Mouse (Mus musculus) MN1 (cell line): ENCODE data around the gene Ell2.

Experiments used
- DNase-seq: peaks from one replicate; pipeline ENCODE4 v3.0.0-alpha.2; 2016; ENCODE audit warnings: low spot score

Gene Ell2

GRCm38 (mm10) chr13:75766967-75767366 lies 60.4 kb downstream of the Ell2 start:
- DNase-seq = no peak

GRCm38 (mm10) chr13:75770744-75771143 lies 64.2 kb downstream of the Ell2 start:
- no peak for DNase-seq

- DNase-seq = no peak
Observed at GRCm38 (mm10) chr13:75771404-75771803, 64.8 kb downstream of the Ell2 start.

GRCm38 (mm10) chr13:75771984-75772730 lies 65.6 kb downstream of the Ell2 start:
- no peak for DNase-seq

- no peak for DNase-seq
Observed at GRCm38 (mm10) chr13:75775961-75776360, 69.4 kb downstream of the Ell2 start.

- no peak for DNase-seq
Observed at GRCm38 (mm10) chr13:75776692-75777091, 70.1 kb downstream of the Ell2 start.

- no peak for DNase-seq
Observed at GRCm38 (mm10) chr13:75778156-75778555, 71.6 kb downstream of the Ell2 start.

- DNase-seq = no peak
Observed at GRCm38 (mm10) chr13:75779169-75779568, 72.6 kb downstream of the Ell2 start.

GRCm38 (mm10) chr13:75780096-75780495 lies 73.5 kb downstream of the Ell2 start:
- DNase-seq = no peak

- no peak for DNase-seq
Observed at GRCm38 (mm10) chr13:75785726-75786125, 79.2 kb downstream of the Ell2 start.

GRCm38 (mm10) chr13:75786264-75786663 lies 79.7 kb downstream of the Ell2 start:
- DNase-seq = no peak

- DNase-seq = no peak
Observed at GRCm38 (mm10) chr13:75787364-75787763, 80.8 kb downstream of the Ell2 start.

- DNase-seq = no peak
Observed at GRCm38 (mm10) chr13:75788178-75788577, 81.6 kb downstream of the Ell2 start.

- no peak for DNase-seq
Observed at GRCm38 (mm10) chr13:75789061-75789834, 82.7 kb downstream of the Ell2 start.

- DNase-seq = no peak
Observed at GRCm38 (mm10) chr13:75790550-75791205, 84.1 kb downstream of the Ell2 start.

- no peak for DNase-seq
Observed at GRCm38 (mm10) chr13:75793863-75794629, 87.5 kb downstream of the Ell2 start.

- DNase-seq = peak; percentile 63
Observed at GRCm38 (mm10) chr13:75797369-75798141, 91.0 kb downstream of the Ell2 start.

- no peak for DNase-seq
Observed at GRCm38 (mm10) chr13:75798413-75799302, 92.1 kb downstream of the Ell2 start.

- no peak for DNase-seq
Observed at GRCm38 (mm10) chr13:75799421-75799820, 92.9 kb downstream of the Ell2 start.

- DNase-seq = no peak
Observed at GRCm38 (mm10) chr13:75807969-75808368, 101.4 kb downstream of the Ell2 start.
